Mouse (Mus musculus) intestine, embryonic 16.5 days (tissue): Measurements from ENCODE around the gene Ptpn14. TPM values are rescaled to one million over a fixed set of nuclear protein-coding genes. Genes with fewer than 3 reads are reported as not detected.

Experiments used
- ATAC-seq: fragments of 200-750 bp; cut with Nextera tagmentation; 2 replicates; pipeline ENCODE4 v1.8.0; 2017; ENCODE audit warnings: moderate TSS enrichment, moderate library complexity
- H3K27ac ChIP-seq: fragments of 300-500 bp; sonication (generic); 2 replicates; pipeline ENCODE4 v1.5.1; 2014; ENCODE audit warnings: mild to moderate bottlenecking, low read length
- H3K27me3 ChIP-seq: fragments of 300-500 bp; sonication (generic); replicated peaks from 2 replicates; pipeline ENCODE4 v1.6.1; 2014; ENCODE audit warnings: low read length, control low read depth, mixed read lengths; ENCODE audit not compliant: control insufficient read depth, insufficient read depth
- H3K36me3 ChIP-seq: fragments of 300-500 bp; sonication (generic); 2 replicates; pipeline ENCODE4 v1.6.1; 2014; ENCODE audit warnings: low read length, control low read depth; ENCODE audit not compliant: control insufficient read depth, insufficient read depth
- H3K4me1 ChIP-seq: fragments of 300-500 bp; sonication (generic); 2 replicates; pipeline ENCODE4 v1.6.1; 2014; ENCODE audit warnings: low read length, control low read depth, mixed read lengths; ENCODE audit not compliant: control insufficient read depth, insufficient read depth
- H3K4me2 ChIP-seq: fragments of 300-500 bp; sonication (generic); 2 replicates; pipeline ENCODE4 v1.6.1; 2014; ENCODE audit warnings: low read depth, low read length, control low read depth
- H3K4me3 ChIP-seq: fragments of 300-500 bp; sonication (generic); 2 replicates; pipeline ENCODE4 v1.5.1; 2014; ENCODE audit warnings: mild to moderate bottlenecking, low read length
- H3K9ac ChIP-seq: fragments of 300-500 bp; sonication (generic); 2 replicates; pipeline ENCODE4 v1.6.1; 2014; ENCODE audit warnings: low read depth, low read length
- H3K9me3 ChIP-seq: fragments of 300-500 bp; sonication (generic); 2 replicates; pipeline ENCODE4 v1.6.1; 2016; ENCODE audit warnings: low read length, control low read depth; ENCODE audit not compliant: control insufficient read depth
- WGBS: fragments of 180-500 bp; shearing (Covaris S2); extraction: QIAGEN DNeasy Blood & Tissue Kit; methylation state at CpG from one replicate; pipeline ENCODE4 v1.1.7; 2014; 5-methylcytosine and 5-hydroxymethylcytosine counted together
- polyA plus RNA-seq: library from polyadenylated mRNA; unstranded; fragments of >200 nt; fragmentation: Nextera tagmentation; extraction: Ambion mirVana; gene quantifications from 2 replicates; pipeline ENCODE4 v1.2.1, GENCODE M21; 2015

Ptpn14 gene
- polyA plus RNA-seq, 1 experiment from 2014 or later: 4.0 TPM

DNA sequence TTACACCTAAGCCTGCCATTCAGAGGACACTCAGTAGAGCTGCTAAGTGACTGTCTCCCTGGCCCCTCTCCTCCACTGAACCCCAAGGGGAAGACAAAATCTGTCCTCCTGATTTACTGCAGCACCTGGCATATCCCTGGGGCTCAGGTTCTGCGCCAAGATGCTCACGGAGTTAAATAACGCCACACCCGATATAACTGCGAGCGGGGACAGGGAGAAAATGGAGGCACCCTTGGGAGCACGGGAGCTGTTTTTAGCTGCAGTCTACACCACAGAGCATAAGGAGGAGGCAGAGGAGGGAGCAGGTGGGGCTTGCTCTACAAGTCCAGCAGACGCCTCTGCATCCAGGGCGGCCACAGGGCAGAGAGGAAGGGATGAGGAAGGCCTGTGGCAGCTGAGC, 174.3 kb downstream of the Ptpn14 start:
- Histone ChIP-seq H3K4me3 (no peak overlapping the region), H3K27me3 (no peaks in the 10 kb centered on the region), H3K27ac (no peak overlapping the region), H3K9ac (no peak overlapping the region), H3K36me3 (peaks cover 5% of the 10 kb centered on the region; the same call in 1 of the 2 replicates), H3K4me2 (no peak overlapping the region), H3K4me1 (no peaks in the 10 kb centered on the region), H3K9me3 (no peaks in the 10 kb centered on the region)
- WGBS: 88% methylated on average over 9 of the region's 9 CpGs
- ATAC-seq: no peak

DNA sequence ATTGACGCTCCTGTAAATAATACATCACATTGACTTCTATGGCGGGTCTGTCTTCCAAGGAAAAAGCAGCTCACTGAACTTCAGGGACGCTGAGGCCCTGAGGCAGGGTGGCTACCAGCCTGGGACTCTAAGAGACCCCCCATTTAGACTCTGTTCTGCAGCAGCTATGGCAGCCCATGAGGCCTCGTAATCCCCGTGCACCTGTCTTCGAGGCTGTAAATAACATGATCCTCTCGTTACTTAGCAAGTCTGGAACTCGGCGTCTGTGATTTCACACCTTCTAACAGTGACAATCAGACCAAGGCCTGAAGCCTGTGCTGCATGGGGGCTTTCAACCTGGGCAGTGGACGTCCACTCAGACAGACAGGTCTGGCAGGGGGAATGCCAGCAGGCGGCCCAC, 175.1 kb downstream of the Ptpn14 start:
- Histone ChIP-seq H3K27ac (no peak overlapping the region), H3K36me3 (peaks cover 5% of the 10 kb centered on the region; the same call in 1 of the 2 replicates), H3K4me3 (no peak overlapping the region), H3K4me2 (no peak overlapping the region), H3K4me1 (no peaks in the 10 kb centered on the region), H3K9me3 (no peaks in the 10 kb centered on the region), H3K27me3 (no peaks in the 10 kb centered on the region), H3K9ac (no peak overlapping the region)
- WGBS: 82% methylated on average over 11 of the region's 11 CpGs
- ATAC-seq: no peak

DNA sequence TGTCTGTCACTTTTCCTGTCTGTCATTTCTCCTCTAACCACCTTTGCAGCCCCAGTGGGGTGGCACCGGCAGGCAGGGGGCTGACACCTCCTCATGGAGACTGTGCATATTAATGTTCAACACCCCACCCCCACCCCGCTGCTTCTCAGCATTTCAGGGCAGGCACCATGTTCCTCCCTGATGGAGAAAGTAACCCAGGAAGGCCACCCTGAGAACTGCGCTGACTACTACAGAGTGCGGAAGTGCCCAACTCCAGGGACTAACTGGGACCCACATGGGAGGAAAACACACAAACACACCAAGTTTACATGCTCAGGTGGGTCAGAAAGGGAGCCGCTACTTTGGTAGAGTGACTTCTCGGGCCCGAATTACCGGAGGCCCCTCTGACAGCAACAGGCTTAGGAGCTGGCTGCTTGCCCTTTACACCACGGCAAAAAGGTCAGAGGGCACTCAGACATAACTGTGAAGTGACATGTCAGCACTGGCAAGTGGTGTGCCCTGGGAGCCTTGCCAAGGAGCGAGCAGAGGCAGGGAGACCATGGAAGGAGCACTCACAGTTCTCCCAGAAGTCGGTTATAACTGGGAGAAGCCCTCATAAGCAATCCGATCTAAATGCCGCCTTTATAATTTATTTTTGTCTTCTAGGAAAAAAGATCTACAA, 182.7 kb downstream of the Ptpn14 start:
- Histone ChIP-seq H3K27me3 (no peaks in the 10 kb centered on the region), H3K9ac (no peak overlapping the region), H3K4me2 (no peak overlapping the region), H3K36me3 (no peaks in the 10 kb centered on the region), H3K9me3 (no peaks in the 10 kb centered on the region), H3K4me1 (peaks cover 4% of the 10 kb centered on the region), H3K4me3 (no peak overlapping the region), H3K27ac (no peak overlapping the region)
- ATAC-seq: no peak
- WGBS: 66% methylated on average over 13 of the region's 13 CpGs

DNA sequence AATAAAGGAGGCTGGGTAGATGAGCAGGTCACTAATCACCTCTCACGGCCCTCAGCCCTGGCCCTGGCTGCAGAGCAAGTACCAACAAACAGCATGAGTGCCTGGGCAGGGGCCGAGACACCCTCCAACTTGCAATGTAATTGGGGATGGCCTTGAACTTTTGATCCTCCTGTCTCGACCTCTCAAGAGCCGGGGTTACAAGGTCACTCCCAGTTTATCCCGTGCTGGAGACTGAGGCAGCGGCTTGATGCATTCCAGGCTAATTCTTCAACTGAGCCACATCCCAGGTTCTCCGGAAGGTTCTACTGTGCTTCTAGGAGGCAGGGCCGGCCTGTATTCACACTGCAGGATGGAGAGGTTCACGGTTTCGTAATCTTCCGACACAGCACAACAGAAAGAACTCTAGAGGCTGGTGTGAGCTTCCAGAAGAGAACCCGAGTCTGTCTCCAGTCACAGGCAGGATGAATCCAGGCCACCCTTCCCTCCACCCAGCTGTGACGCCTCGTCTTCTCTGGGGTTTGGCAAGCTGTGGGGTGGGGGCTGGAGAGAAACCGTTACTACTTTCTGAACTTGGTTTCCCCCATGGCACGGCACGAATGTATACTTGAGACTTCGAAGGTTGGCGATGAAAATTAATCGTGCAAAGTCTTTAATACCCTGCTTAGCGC, 185.2 kb downstream of the Ptpn14 start:
- H3K36me3 ChIP-seq: no peaks in the 10 kb centered on the region
- no peak for ATAC-seq
- WGBS: 81% methylated on average over 21 of the region's 21 CpGs

DNA sequence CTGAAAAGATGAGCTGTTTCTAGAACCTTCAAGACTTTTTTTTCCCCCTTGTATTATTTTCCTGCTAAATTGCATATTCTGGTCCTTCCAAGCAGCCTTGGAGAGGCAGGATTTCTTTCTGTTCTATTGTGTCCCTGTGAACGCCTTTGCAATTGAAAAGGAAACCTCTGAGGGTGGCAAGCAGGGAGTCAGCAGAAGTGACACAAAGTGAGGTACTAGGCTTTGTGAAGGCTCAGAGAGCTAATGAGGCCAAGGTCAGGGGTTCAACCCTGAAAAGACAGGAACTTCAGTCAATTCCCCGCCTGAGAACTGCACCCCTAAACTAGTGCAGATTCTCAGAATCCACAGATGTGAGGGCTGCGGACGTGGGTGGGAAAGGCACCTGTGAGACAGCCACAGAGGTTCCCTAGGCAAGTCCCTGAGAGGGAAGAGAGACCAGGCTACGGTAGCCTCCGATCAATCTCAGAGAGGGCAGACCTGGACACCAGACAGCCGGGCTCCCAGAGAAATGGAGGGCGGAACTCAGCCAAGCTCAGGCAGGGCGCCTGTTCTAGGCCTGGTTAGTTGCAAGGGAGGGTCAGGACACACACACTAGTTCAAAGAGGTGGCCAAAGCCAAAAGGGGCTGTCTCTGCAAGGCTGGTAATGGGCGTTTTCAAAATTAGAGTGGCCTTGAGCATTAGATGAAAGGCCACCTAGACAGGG, 188.5 kb downstream of the Ptpn14 start:
- Histone ChIP-seq H3K9me3 (no peaks in the 10 kb centered on the region), H3K4me2 (no peak overlapping the region), H3K36me3 (no peaks in the 10 kb centered on the region), H3K4me1 (peaks cover 11% of the 10 kb centered on the region), H3K27me3 (no peaks in the 10 kb centered on the region), H3K27ac (no peak overlapping the region), H3K4me3 (no peak overlapping the region), H3K9ac (no peak overlapping the region)
- 75% methylated on average over 10 of the region's 10 CpGs for WGBS
- no peak for ATAC-seq

More for the DNA sequence above, 185.2 kb downstream of the Ptpn14 start:
- no peak overlapping the region for H3K4me3 ChIP-seq
- H3K9me3 ChIP-seq: no peaks in the 10 kb centered on the region
- H3K27me3 ChIP-seq: no peaks in the 10 kb centered on the region
- no peak overlapping the region for H3K9ac ChIP-seq
- no peak overlapping the region for H3K4me2 ChIP-seq
- H3K27ac ChIP-seq: no peak overlapping the region
- H3K4me1 ChIP-seq: peaks cover 4% of the 10 kb centered on the region

DNA sequence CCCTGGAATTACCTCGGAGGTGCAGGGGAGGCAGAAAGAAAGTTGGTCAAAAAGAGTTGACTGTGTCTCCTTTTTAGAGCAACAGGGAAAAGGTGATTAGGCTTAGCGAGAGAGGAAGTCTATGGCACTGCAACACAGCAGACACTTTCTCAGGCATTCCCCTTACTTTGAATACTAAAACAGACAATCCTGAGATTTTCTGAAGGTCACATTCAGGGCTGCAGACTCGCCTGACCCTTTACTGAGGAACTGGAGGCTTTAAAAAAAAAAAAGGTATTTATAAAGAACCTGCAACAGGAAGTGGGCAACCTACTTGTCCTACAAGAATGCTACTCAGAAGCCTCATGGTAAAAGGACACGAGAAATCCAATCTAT, 189.0 kb downstream of the Ptpn14 start:
- H3K36me3 ChIP-seq: no peaks in the 10 kb centered on the region
- ATAC-seq: no peak
- H3K4me1 ChIP-seq: peaks cover 11% of the 10 kb centered on the region
- no peak overlapping the region for H3K9ac ChIP-seq
- no peaks in the 10 kb centered on the region for H3K27me3 ChIP-seq
- WGBS: 55% methylated on average over 4 of the region's 4 CpGs
- no peak overlapping the region for H3K27ac ChIP-seq
- H3K4me2 ChIP-seq: no peak overlapping the region
- H3K9me3 ChIP-seq: no peaks in the 10 kb centered on the region
- no peak overlapping the region for H3K4me3 ChIP-seq

DNA sequence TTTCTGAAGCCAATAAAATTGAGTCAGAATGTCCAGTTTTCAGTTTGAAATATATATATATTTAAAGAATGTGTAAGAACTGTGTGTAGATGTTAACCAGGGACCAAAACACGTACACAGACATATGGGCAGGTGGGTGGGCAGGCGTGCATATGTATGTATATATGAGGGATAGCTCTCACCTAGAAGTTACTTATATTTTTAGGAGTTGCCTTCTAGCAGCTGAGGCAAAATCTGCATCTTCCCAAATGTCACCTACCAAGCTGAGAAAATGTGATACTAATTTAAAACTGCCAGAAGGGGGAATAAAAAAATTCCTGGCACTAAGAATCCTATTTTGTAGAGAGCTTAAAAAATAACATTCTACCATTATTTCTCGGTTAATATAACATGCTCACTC, 191.7 kb downstream of the Ptpn14 start:
- Histone ChIP-seq H3K4me1 (peaks cover 11% of the 10 kb centered on the region), H3K27ac (no peak overlapping the region), H3K27me3 (no peaks in the 10 kb centered on the region), H3K9ac (no peak overlapping the region), H3K4me3 (no peak overlapping the region), H3K4me2 (no peak overlapping the region), H3K36me3 (no peaks in the 10 kb centered on the region), H3K9me3 (no peaks in the 10 kb centered on the region)
- ATAC-seq: no peak
- 87% methylated on average over 3 of the region's 3 CpGs for WGBS

DNA sequence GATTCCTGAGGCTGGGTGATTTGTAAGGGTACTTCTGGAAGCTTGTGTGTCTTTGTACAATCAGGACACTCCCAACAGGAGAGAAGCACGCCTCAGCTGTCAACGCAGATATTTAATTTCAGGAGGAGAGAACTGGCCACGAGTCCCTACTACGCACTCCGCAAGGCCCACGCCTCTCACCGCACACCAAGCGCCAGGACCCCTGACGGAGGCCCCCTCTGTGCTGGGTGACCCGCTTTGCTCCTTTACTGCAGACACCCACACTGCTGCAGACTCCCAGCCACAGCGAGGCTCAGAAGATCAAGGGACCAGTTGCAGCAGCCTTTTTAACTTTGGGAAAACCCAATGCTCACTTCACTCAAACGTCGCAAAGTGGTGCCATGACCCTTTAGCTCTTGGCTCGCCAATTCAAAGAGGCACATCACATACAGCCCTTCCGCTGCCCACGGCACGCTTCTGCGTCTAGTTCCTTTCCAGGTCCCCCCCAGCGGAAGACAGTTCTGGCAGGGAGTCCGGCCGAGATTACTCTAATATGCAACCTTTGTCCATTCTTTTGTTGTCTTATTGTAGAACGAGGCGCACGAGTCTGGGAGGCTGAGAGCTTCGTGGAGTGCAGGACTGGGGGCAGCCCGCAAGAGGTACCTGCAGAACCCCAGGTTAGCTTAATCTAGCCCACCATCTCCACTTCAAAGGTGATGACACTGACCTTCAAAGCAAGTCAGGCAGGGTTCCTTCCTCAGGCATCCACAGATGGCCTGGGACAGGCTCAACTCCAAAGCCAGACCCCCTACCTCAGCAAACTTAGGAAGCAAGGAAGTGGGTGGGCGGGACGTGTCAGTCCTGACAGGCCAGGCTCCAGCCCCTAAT, 192.9 kb downstream of the Ptpn14 start:
- Histone ChIP-seq H3K4me2 (peak overlapping the region; percentile 93), H3K4me1 (peaks cover 11% of the 10 kb centered on the region), H3K36me3 (no peaks in the 10 kb centered on the region), H3K27me3 (no peaks in the 10 kb centered on the region), H3K27ac (peak overlapping the region; percentile 68; the same call in 1 of the 2 replicates), H3K4me3 (peak overlapping the region; percentile 90), H3K9me3 (no peaks in the 10 kb centered on the region), H3K9ac (peak overlapping the region; percentile 90)
- peak; percentile 19; the same call in 1 of the 2 replicates for ATAC-seq
- WGBS: 39% methylated on average over 28 of the region's 28 CpGs

DNA sequence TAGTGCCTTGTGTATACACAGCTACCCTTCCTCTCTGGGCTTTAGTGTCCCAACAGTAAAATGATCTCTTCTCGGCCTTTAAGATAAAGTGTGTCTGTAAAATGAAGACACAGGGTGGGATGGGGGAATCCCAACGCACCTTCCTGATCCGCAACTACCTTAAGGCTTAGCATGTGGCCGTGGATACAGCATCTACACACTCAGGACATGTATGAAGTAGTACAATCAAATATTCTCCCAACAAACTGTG, 193.4 kb downstream of the Ptpn14 start:
- Histone ChIP-seq H3K27me3 (no peaks in the 10 kb centered on the region), H3K4me2 (peak overlapping the region; percentile 93), H3K36me3 (no peaks in the 10 kb centered on the region), H3K27ac (peak overlapping the region; percentile 68), H3K4me1 (peaks cover 11% of the 10 kb centered on the region), H3K9ac (peak overlapping the region; percentile 90), H3K9me3 (no peaks in the 10 kb centered on the region), H3K4me3 (peak overlapping the region; percentile 90)
- 2% methylated on average over 4 of the region's 4 CpGs for WGBS
- ATAC-seq: no peak
